Mouse (Mus musculus) G1E (cell line): ENCODE results near the gene Antxr1.

Experiments
- CTCF ChIP-seq: IDR thresholded peaks from 2 replicates; pipeline ENCODE4 v1.5.1; 2012; ENCODE audit warnings: low read depth, low read length, inconsistent platforms, mixed read lengths
- GATA1 ChIP-seq: IDR thresholded peaks from 2 replicates; pipeline ENCODE4 v1.6.1; 2012; ENCODE audit warnings: borderline replicate concordance, low read length, inconsistent platforms, mixed read lengths
- GATA2 ChIP-seq: IDR thresholded peaks from 2 replicates; pipeline ENCODE4 v1.6.1; 2012; ENCODE audit warnings: low read depth, low read length, inconsistent platforms, borderline replicate concordance
- POLR2AphosphoS5 ChIP-seq: IDR thresholded peaks from 2 replicates; pipeline ENCODE4 v1.6.1; 2012; ENCODE audit warnings: low read depth, low read length, inconsistent platforms; ENCODE audit not compliant: insufficient replicate concordance
- TAL1 ChIP-seq: conservative IDR thresholded peaks from 2 replicates; pipeline ENCODE4 v1.6.1; 2012; ENCODE audit warnings: low read depth, low read length, inconsistent platforms, mixed read lengths

GRCm38 (mm10) chr6:87255668-87256067 is 80.0 kb downstream of the Antxr1 start:
- TF ChIP-seq CTCF (no peak), TAL1 (no peak), GATA2 (no peak), GATA1 (no peak), POLR2AphosphoS5 (no peak)
